Mouse (Mus musculus): ENCODE data around the gene Gramd1b. TPM values are rescaled to one million over a fixed set of nuclear protein-coding genes. Genes with fewer than 3 reads are reported as not detected.

Gramd1b gene
- polyA plus RNA-seq (2014; fragmentation: Nextera tagmentation; extraction: Ambion mirVana) = 2.7 and 3.3 TPM in 2 replicates

DNA sequence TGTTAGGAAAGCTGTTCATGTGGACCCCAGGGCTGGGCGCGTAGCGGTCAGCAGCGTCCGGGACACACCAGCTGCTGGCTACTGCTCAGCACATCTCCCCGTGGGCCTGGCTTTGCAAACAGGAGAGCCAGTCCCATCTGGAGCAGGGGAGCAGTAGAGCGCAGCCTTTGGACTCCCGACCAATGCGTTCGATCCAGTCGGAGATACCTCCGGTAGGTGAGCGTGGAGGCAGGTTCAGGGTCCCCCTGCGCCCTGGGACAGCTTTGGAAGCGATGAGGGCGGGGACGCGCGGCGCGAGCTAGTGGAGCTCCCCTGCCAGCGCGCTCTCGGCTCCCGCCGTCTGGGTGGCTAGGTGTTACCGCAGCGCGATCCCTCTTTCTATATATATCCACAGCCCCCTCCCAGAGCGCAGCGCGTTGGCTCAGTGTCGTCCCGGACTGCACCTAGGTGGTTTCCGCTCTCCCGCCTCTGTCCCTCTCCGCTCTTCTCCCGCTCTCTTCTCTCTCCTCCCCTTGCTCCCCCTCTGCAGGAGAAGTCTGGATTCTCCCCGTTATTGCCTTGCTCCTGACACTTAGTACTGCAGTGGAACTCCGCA lies at the start of gene Gramd1b:
TSS of gene Gramd1b (minus strand) at position 357 of the 595 bp plus-strand sequence.
- H3K9me3 ChIP-seq (ENCODE audit: low read depth, low read length) = no peaks in the 10 kb centered on the region
- no peaks in the 10 kb centered on the region for H3K36me3 ChIP-seq (ENCODE audit: insufficient read depth)
- no peak within 1 kb of the TSS for H3K27ac ChIP-seq (ENCODE audit: low read depth)
- DNase-seq (peak; percentile 55), ATAC-seq (ENCODE audit: insufficient read depth) (peak; percentile 77; the same call in 1 of the 2 replicates)
- no peaks in the 10 kb centered on the region for H3K4me1 ChIP-seq (ENCODE audit: insufficient read depth)
- peak within 1 kb of the TSS; percentile 49 for H3K4me3 ChIP-seq (ENCODE audit: low read depth, low read length)
- peak within 1 kb of the TSS; percentile 50 for H3K9ac ChIP-seq
- peaks cover 18% of the 10 kb centered on the region; the same call in 1 of the 2 replicates for H3K27me3 ChIP-seq (ENCODE audit: insufficient read depth, low read length)
- no peak for TF ChIP-seq CTCF (IDR thresholded peaks at IDR 0.05; ENCODE audit: low read depth)
- WGBS = under 1% methylated on average over 40 of the region's 40 CpGs
- peak within 1 kb of the TSS; percentile 84 for H3K4me2 ChIP-seq

DNA sequence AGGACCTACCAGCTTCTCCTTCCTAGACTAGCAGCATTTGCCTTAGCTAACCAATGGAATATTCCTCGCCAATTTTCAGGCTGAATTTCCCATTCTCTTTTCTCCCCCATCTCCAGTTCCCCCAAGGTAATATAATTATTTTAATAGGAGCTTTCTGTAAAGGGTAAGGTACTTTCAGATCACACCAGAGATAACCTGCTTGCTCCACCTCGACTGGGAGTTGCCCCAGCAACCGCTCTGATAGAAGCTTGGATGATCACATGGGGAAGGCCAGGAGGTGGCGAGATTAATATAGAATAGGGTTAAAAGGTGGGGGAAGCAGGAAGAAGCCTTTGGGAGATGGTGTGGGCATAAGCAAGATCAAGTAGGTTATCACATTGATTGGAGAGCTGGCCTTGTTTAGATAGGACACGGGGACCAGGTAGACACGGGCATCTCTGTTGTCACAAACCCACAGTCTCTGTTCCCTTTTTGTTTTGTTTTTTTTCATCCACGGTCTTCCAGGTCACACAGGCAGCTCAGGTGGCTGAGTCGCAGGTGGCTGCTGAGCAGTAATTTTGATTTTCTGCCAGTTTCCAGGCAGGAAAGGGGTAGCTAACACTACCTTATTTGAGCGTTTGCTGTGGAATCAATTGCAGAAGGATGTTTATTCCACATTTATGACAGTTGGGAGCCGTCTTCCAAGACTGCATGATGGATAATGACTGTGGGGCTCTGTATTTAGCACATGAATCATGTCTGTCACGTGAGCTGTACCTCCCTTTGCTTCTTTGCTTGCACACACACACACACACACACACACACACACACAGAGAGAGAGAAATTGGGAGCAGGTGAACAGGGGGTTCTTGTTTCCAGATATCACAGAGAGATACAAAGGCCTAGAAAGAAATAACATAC lies 47.8 kb upstream of the Gramd1b start:
- TF ChIP-seq CTCF (IDR thresholded peaks at IDR 0.05; ENCODE audit: low read depth) = no peak
- no peak overlapping the region for H3K4me2 ChIP-seq
- H3K9ac ChIP-seq = no peak overlapping the region
- ATAC-seq (ENCODE audit: insufficient read depth) (no peak), DNase-seq (no peak)
- H3K4me1 ChIP-seq (ENCODE audit: insufficient read depth) = peaks cover 4% of the 10 kb centered on the region; the same call in 1 of the 2 replicates
- no peak overlapping the region for H3K4me3 ChIP-seq (ENCODE audit: low read depth, low read length)
- no peaks in the 10 kb centered on the region for H3K9me3 ChIP-seq (ENCODE audit: low read depth, low read length)
- WGBS = 49% methylated on average over 11 of the region's 11 CpGs
- H3K27me3 ChIP-seq (ENCODE audit: insufficient read depth, low read length) = no peaks in the 10 kb centered on the region
- H3K27ac ChIP-seq (ENCODE audit: low read depth) = no peak overlapping the region
- H3K36me3 ChIP-seq (ENCODE audit: insufficient read depth) = no peaks in the 10 kb centered on the region

DNA sequence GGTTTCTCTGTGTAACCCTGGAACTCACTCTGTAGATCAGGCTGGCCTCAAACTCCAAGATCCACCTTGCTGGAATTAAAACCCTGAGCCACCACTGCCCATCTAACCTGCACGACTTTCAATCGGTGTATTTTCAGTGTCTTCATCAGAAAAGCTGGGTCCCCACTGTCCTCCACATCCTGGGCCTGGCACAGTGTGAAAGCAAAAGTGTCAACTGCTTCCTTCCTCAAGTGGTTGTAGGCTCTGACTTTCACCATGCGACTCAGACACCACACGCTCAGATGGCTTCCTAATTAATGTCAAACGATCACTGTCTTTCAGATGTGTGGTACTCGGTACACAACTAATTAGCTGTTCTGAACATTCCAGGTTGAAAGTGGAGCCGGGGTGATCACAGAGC lies 45.9 kb upstream of the Gramd1b start:
- WGBS = 79% methylated on average over 7 of the region's 7 CpGs
- DNase-seq (no peak), ATAC-seq (ENCODE audit: insufficient read depth) (no peak)
- Histone ChIP-seq H3K9ac (no peak overlapping the region), H3K27ac (ENCODE audit: low read depth) (no peak overlapping the region), H3K4me3 (ENCODE audit: low read depth, low read length) (no peak overlapping the region), H3K27me3 (ENCODE audit: insufficient read depth, low read length) (no peaks in the 10 kb centered on the region), H3K36me3 (ENCODE audit: insufficient read depth) (no peaks in the 10 kb centered on the region), H3K9me3 (ENCODE audit: low read depth, low read length) (no peaks in the 10 kb centered on the region), H3K4me2 (no peak overlapping the region), H3K4me1 (ENCODE audit: insufficient read depth) (peaks cover 4% of the 10 kb centered on the region; the same call in 1 of the 2 replicates)
- TF ChIP-seq CTCF (IDR thresholded peaks at IDR 0.05; ENCODE audit: low read depth) = no peak

DNA sequence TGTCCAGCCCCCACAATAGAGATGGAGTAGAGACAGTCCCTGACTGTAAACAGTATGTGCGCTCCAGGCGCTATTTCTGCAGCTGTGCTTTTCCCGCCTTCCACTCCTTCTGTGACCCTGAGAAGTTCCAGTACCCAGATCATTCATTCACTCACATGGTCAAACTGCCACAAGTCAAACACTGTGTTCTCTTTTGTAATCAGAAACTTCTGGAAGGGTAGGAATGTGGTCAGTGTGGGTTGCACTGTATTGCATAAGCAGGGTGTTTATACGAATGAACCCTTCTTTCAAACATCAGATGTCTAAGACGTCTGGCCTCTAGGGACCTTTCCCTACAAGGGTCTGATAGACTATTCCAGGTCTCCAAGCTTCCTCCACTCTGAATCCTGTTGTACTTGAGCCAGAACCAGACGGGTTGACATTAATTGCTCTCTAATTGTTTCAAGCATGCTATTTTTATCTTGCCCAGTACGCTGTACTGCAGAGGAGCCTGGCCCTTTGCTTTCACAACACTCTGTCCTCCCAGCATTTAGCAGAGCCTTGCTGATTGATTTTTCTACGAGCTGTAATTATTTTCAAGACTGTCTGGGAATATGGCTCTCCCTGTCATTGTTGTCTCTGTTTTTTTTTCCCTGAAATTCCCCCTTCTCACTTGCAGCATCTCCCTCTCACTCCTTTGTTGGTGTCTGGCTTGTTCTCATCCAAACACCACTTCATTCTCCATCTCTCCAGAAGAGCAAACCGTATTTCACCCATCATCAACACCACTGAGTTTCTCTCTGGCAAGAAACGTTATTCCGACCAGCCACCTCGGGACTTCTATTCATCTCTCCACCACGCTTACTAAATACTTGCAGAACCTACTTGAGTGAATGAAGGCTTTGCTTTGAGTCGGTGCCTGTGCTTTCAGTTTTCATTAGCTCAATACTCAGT lies 44.1 kb upstream of the Gramd1b start:
- Histone ChIP-seq H3K4me1 (ENCODE audit: insufficient read depth) (peaks cover 4% of the 10 kb centered on the region; the same call in 1 of the 2 replicates), H3K9ac (no peak overlapping the region), H3K4me3 (ENCODE audit: low read depth, low read length) (no peak overlapping the region), H3K36me3 (ENCODE audit: insufficient read depth) (no peaks in the 10 kb centered on the region), H3K27me3 (ENCODE audit: insufficient read depth, low read length) (no peaks in the 10 kb centered on the region), H3K9me3 (ENCODE audit: low read depth, low read length) (no peaks in the 10 kb centered on the region), H3K4me2 (no peak overlapping the region), H3K27ac (ENCODE audit: low read depth) (0 out of 2 replicates have a peak overlapping the region, but pooled peaks have one; percentile 19)
- TF ChIP-seq CTCF (IDR thresholded peaks at IDR 0.05; ENCODE audit: low read depth) = peak; percentile 19; the same call in 1 of the 2 replicates
- DNase-seq = peak; percentile 65
- 28% methylated on average over 14 of the region's 14 CpGs for WGBS
- peak; percentile 77 for ATAC-seq (ENCODE audit: insufficient read depth)

DNA sequence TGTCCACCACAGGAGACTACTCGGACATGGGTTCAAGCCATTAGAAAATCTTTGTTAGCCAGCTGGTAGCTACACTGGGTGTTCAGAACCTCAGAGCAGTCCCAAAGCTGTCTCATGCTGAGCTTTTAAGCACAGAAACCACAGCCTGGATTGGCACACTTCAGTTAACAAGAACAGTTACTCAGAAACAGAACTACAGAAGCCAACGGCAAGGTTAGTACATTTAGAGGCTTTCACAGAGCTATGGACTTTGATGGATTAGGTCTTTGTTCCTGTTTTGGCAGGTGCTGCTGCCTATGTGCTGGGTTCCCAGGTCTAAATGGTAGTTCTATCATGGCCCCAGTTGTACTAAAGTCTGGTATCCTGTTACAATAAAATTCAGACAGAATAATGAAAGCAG lies 40.1 kb upstream of the Gramd1b start:
- no peak for TF ChIP-seq CTCF (IDR thresholded peaks at IDR 0.05; ENCODE audit: low read depth)
- H3K27me3 ChIP-seq (ENCODE audit: insufficient read depth, low read length) = no peaks in the 10 kb centered on the region
- H3K36me3 ChIP-seq (ENCODE audit: insufficient read depth) = no peaks in the 10 kb centered on the region
- no peak overlapping the region for H3K4me3 ChIP-seq (ENCODE audit: low read depth, low read length)
- H3K4me1 ChIP-seq (ENCODE audit: insufficient read depth) = no peaks in the 10 kb centered on the region; the same call in 1 of the 2 replicates
- no peak overlapping the region for H3K4me2 ChIP-seq
- H3K9ac ChIP-seq = no peak overlapping the region
- ATAC-seq (ENCODE audit: insufficient read depth) (no peak), DNase-seq (no peak)
- 59% methylated on average over 2 of the region's 2 CpGs for WGBS
- no peaks in the 10 kb centered on the region for H3K9me3 ChIP-seq (ENCODE audit: low read depth, low read length)
- no peak overlapping the region for H3K27ac ChIP-seq (ENCODE audit: low read depth)

DNA sequence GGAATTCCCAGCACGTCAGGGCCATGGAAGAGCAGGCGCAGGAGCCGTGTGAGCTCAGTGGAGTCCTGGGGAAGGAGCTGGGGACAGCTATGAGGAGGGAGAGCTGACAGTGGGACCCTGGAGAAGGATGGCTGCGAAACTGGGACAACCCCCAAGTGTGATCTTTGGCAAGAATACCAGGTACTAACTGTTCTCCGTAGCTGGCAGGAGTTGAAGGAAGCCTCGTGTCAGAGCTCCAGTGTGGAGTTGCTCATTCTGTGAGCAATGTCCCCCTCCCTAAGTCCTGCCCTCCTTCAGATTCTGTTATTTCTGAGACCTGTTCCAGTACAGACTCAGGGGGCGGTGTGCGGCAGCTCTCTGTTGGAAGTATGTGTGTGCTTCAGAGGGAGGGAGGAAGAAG lies 36.9 kb upstream of the Gramd1b start:
- H3K27ac ChIP-seq (ENCODE audit: low read depth) = no peak overlapping the region
- no peaks in the 10 kb centered on the region for H3K27me3 ChIP-seq (ENCODE audit: insufficient read depth, low read length)
- H3K4me3 ChIP-seq (ENCODE audit: low read depth, low read length) = no peak overlapping the region
- ATAC-seq (ENCODE audit: insufficient read depth) = peak; percentile 54; the same call in 1 of the 2 replicates
- DNase-seq = peak; percentile 47
- no peak overlapping the region for H3K4me2 ChIP-seq
- H3K4me1 ChIP-seq (ENCODE audit: insufficient read depth) = no peaks in the 10 kb centered on the region
- H3K36me3 ChIP-seq (ENCODE audit: insufficient read depth) = no peaks in the 10 kb centered on the region
- 55% methylated on average over 8 of the region's 8 CpGs for WGBS
- H3K9ac ChIP-seq = no peak overlapping the region
- H3K9me3 ChIP-seq (ENCODE audit: low read depth, low read length) = no peaks in the 10 kb centered on the region
- TF ChIP-seq CTCF (IDR thresholded peaks at IDR 0.05; ENCODE audit: low read depth) = no peak
